Mouse (Mus musculus) olfactory bulb, adult 2 months (tissue): Measurements from ENCODE around the gene Clpx.

ENCODE experiments used
- CTCF ChIP-seq: fragments of 200-500 bp; IDR thresholded peaks from 2 replicates; pipeline ENCODE4 v1.5.1; 2012; ENCODE audit warnings: low read depth, mild to moderate bottlenecking, low read length, moderate library complexity; ENCODE audit not compliant: insufficient read depth
- POLR2A ChIP-seq: fragments of 200-500 bp; IDR thresholded peaks from 2 replicates; pipeline ENCODE4 v1.6.1; 2012; ENCODE audit warnings: mild to moderate bottlenecking, low read depth, low read length, moderate library complexity; ENCODE audit not compliant: insufficient read depth

GRCm38 (mm10) chr9:65327371-65327770 lies 33.3 kb downstream of the Clpx start:
- TF ChIP-seq CTCF (no peak), POLR2A (no peak)
